Mouse (Mus musculus) forebrain, embryonic 13.5 days (tissue): ENCODE measurements around the gene Hoxb13. TPM values are rescaled to one million over a fixed set of nuclear protein-coding genes. Genes with fewer than 3 reads are reported as not detected.

Experiments
- ATAC-seq: fragments of 200-750 bp; cut with Nextera tagmentation; 2 replicates; pipeline ENCODE4 v1.8.0; 2017
- H3K27ac ChIP-seq: fragments of 300-500 bp; sonication (generic); 2 replicates; pipeline ENCODE4 v1.5.1; 2015; ENCODE audit warnings: inconsistent platforms, mild to moderate bottlenecking, moderate library complexity
- H3K27me3 ChIP-seq: fragments of 300-500 bp; sonication (generic); 2 replicates; pipeline ENCODE4 v1.6.1; 2015; ENCODE audit warnings: mild to moderate bottlenecking, inconsistent platforms
- H3K36me3 ChIP-seq: fragments of 300-500 bp; sonication (generic); 2 replicates; pipeline ENCODE4 v1.6.1; 2015; ENCODE audit warnings: mild to moderate bottlenecking, inconsistent platforms; ENCODE audit not compliant: poor library complexity, severe bottlenecking
- H3K4me1 ChIP-seq: fragments of 300-500 bp; sonication (generic); 2 replicates; pipeline ENCODE4 v1.6.1; 2015; ENCODE audit warnings: inconsistent platforms
- H3K4me2 ChIP-seq: fragments of 300-500 bp; sonication (generic); 2 replicates; pipeline ENCODE4 v1.6.1; 2015; ENCODE audit warnings: inconsistent platforms, mild to moderate bottlenecking, moderate library complexity
- H3K4me3 ChIP-seq: fragments of 300-500 bp; sonication (generic); 2 replicates; pipeline ENCODE4 v1.5.1; 2015; ENCODE audit warnings: mild to moderate bottlenecking, inconsistent platforms
- H3K9ac ChIP-seq: fragments of 300-500 bp; sonication (generic); 2 replicates; pipeline ENCODE4 v1.6.1; 2015; ENCODE audit warnings: mild to moderate bottlenecking, inconsistent platforms
- H3K9me3 ChIP-seq: fragments of 300-500 bp; sonication (generic); replicated peaks from 2 replicates; pipeline ENCODE4 v1.6.1; 2016; ENCODE audit warnings: inconsistent platforms
- WGBS: fragments of 180-500 bp; shearing (Covaris S2); methylation state at CpG from one replicate; pipeline ENCODE4 v1.1.7; 2015; 5-methylcytosine and 5-hydroxymethylcytosine counted together
- polyA plus RNA-seq: library from polyadenylated mRNA; unstranded; fragments of >200 nt; fragmentation: Nextera tagmentation; extraction: Ambion mirVana; gene quantifications from 2 replicates; pipeline ENCODE4 v1.2.1, GENCODE M21; 2015

Gene Hoxb13
- polyA plus RNA-seq, 1 experiment from 2014 or later = not detected

- Histone ChIP-seq H3K36me3 (no peaks in the 10 kb centered on the region), H3K9me3 (no peaks in the 10 kb centered on the region), H3K4me1 (no peaks in the 10 kb centered on the region), H3K4me3 (no peak overlapping the region), H3K9ac (no peak overlapping the region), H3K4me2 (no peak overlapping the region), H3K27ac (no peak overlapping the region), H3K27me3 (peaks cover 23% of the 10 kb centered on the region)
- ATAC-seq = no peak
- WGBS = 39% methylated on average over 2 of the region's 2 CpGs
Observed at GRCm38 (mm10) chr11:96223813-96224212, 29.7 kb downstream of the Hoxb13 start.

- 79% methylated on average over 9 of the region's 9 CpGs for WGBS
- Histone ChIP-seq H3K4me2 (no peak overlapping the region), H3K9ac (no peak overlapping the region), H3K36me3 (no peaks in the 10 kb centered on the region), H3K27ac (no peak overlapping the region), H3K27me3 (peaks cover 28% of the 10 kb centered on the region), H3K9me3 (no peaks in the 10 kb centered on the region), H3K4me1 (no peaks in the 10 kb centered on the region), H3K4me3 (no peak overlapping the region)
- ATAC-seq = no peak
Observed at GRCm38 (mm10) chr11:96227676-96228075, 33.6 kb downstream of the Hoxb13 start.

- H3K4me2 ChIP-seq = no peak overlapping the region
- no peak for ATAC-seq
- H3K36me3 ChIP-seq = no peaks in the 10 kb centered on the region
- H3K27me3 ChIP-seq = peaks cover 70% of the 10 kb centered on the region
- WGBS = 3% methylated on average over 12 of the region's 12 CpGs
- no peaks in the 10 kb centered on the region for H3K4me1 ChIP-seq
- no peak overlapping the region for H3K9ac ChIP-seq
- no peak overlapping the region for H3K27ac ChIP-seq
- no peaks in the 10 kb centered on the region for H3K9me3 ChIP-seq
- no peak overlapping the region for H3K4me3 ChIP-seq
Observed at GRCm38 (mm10) chr11:96234906-96235305, 40.8 kb downstream of the Hoxb13 start.

- Histone ChIP-seq H3K27me3 (peaks cover 57% of the 10 kb centered on the region), H3K27ac (no peak overlapping the region)
- WGBS = 3% methylated on average over 7 of the region's 7 CpGs
Observed at GRCm38 (mm10) chr11:96240211-96240610, 46.1 kb downstream of the Hoxb13 start.

More at GRCm38 (mm10) chr11:96240211-96240610, 46.1 kb downstream of the Hoxb13 start:
- Histone ChIP-seq H3K9me3 (no peaks in the 10 kb centered on the region), H3K4me1 (no peaks in the 10 kb centered on the region), H3K36me3 (no peaks in the 10 kb centered on the region), H3K9ac (no peak overlapping the region), H3K4me2 (no peak overlapping the region), H3K4me3 (no peak overlapping the region)
- no peak for ATAC-seq

Other genes with a start within 250 kb of the Hoxb13 start
- gene Igf2bp1, start 188.4 kb upstream of the Hoxb13 start, polyA plus RNA-seq = 53.4 and 58.0 TPM in 2 replicates
- gene Gip, start 169.8 kb upstream of the Hoxb13 start, polyA plus RNA-seq = not detected in 2 replicates
- 129 and 132 TPM in 2 replicates for gene Snf8, start 159.4 kb upstream of the Hoxb13 start, polyA plus RNA-seq
- gene Ube2z, start 128.9 kb upstream of the Hoxb13 start, polyA plus RNA-seq = 25.8 and 27.7 TPM in 2 replicates
- 421 and 435 TPM in 2 replicates for gene Atp5g1, start 118.6 kb upstream of the Hoxb13 start, polyA plus RNA-seq
- gene Calcoco2, start 82.4 kb upstream of the Hoxb13 start, polyA plus RNA-seq = not detected in 2 replicates
- 0.19 and 0.22 TPM in 2 replicates for gene Ttll6, start 60.5 kb upstream of the Hoxb13 start, polyA plus RNA-seq
- not detected in 2 replicates for gene Hoxb9, start 77.1 kb downstream of the Hoxb13 start, polyA plus RNA-seq
- not detected in 2 replicates for gene Hoxb8, start 87.6 kb downstream of the Hoxb13 start, polyA plus RNA-seq
- not detected in 2 replicates for gene Hoxb7, start 92.3 kb downstream of the Hoxb13 start, polyA plus RNA-seq
- not detected in 2 replicates for gene Hoxb6, start 98.2 kb downstream of the Hoxb13 start, polyA plus RNA-seq
- gene Hoxb5, start 109.0 kb downstream of the Hoxb13 start, polyA plus RNA-seq = 0.09 TPM in 1 of 2 replicates, not detected in the other
- not detected in 2 replicates for gene Hoxb4, start 124.0 kb downstream of the Hoxb13 start, polyA plus RNA-seq
- gene Hoxb3, start 129.0 kb downstream of the Hoxb13 start, polyA plus RNA-seq = not detected in 2 replicates
- gene Hoxb2, start 156.2 kb downstream of the Hoxb13 start, polyA plus RNA-seq = not detected in 2 replicates
- not detected in 2 replicates for gene Hoxb1, start 171.4 kb downstream of the Hoxb13 start, polyA plus RNA-seq